11 mouse cellular contexts compared by ENCODE assay signal in genomic region chr4:64437744-64438594, GRCm38 (mm10).
A peak's percentile ranks its signal among the peaks of the same experiment; 100 is the strongest.
DNase-seq lines count a peak whose midpoint lies in the region; ATAC-seq lines count a peak whose summit lies in the region.
"Had no signal": no experiment of that assay in that cellular context is flagged by ENCODE, and none has a peak within 500 bp of the region (broad histone marks: within the 10 kb centered on the region; RNA-seq: fewer than 3 reads in every experiment).

No protein-coding gene starts in this region.

- no peaks in the 10 kb centered on the region for H3K36me3 ChIP-seq in heart, embryonic 16.5 days (ENCODE audit: control insufficient read depth, insufficient read depth)

- H3K4me3 ChIP-seq in heart, embryonic 16.5 days (ENCODE audit: low read length) = no peak overlapping the region

- H3K9me3 ChIP-seq in heart, embryonic 16.5 days (replicated peaks; ENCODE audit: control insufficient read depth, low read length) = no peaks in the 10 kb centered on the region

- H3K9ac ChIP-seq in heart, embryonic 16.5 days (ENCODE audit: low read length) = no peak overlapping the region

- peak overlapping the region; percentile 10; the same call in 1 of the 2 replicates for H3K4me2 ChIP-seq in heart, embryonic 16.5 days (ENCODE audit: low read depth, low read length)

- H3K27me3 ChIP-seq in heart, embryonic 16.5 days (ENCODE audit: control insufficient read depth, insufficient read depth, low read length) = no peaks in the 10 kb centered on the region

- peak; percentile 67 for ATAC-seq in heart, embryonic 16.5 days (replicated peaks; ENCODE audit: extremely low read depth, insufficient read depth, low FRiP score)

- no peaks in the 10 kb centered on the region for H3K4me1 ChIP-seq in heart, embryonic 16.5 days (ENCODE audit: control insufficient read depth, insufficient read depth, low read length)

- no peak overlapping the region; the same call in 1 of the 2 replicates for H3K27ac ChIP-seq in heart, embryonic 16.5 days (ENCODE audit: low read length)
- H3K27ac ChIP-seq: macrophage had no signal

- intact Hi-C loops in heart, postnatal 25 days (cut with DNase I) = no loop called here

- DNase-seq in heart, adult 11 months = peak; percentile 87
- no peak for DNase-seq in heart, postnatal 25 days (ENCODE audit: low spot score)
- peak; percentile 47 for DNase-seq in embryo, embryonic 10 days (ENCODE audit: low spot score)
- DNase-seq in lung, postnatal 36 days = peak; percentile 1
- DNase-seq in adrenal gland, postnatal 14 days = no peak
- no peak for DNase-seq in yolk sac, embryonic 10.5 days (ENCODE audit: low spot score)
- DNase-seq in thymus, postnatal 10 days (ENCODE audit: low spot score in 2 of 2) = no peak
- DNase-seq: B cell, adult 2 months; thymus, postnatal 4 days had no signal

- 38% methylated on average over 13 of the region's 13 CpGs for WGBS in heart, embryonic 16.5 days

Comparison
In these comparisons a context has a peak if more than half of its experiments do, and no peak if none do; other contexts are left out.
1. DNase-seq: peak in heart, adult 11 months (single experiment), embryo, embryonic 10 days (single experiment) and lung, postnatal 36 days (single experiment); none in heart, postnatal 25 days (single experiment), adrenal gland, postnatal 14 days (single experiment), yolk sac, embryonic 10.5 days (single experiment) and thymus, postnatal 10 days (0 of 2).